Mouse (Mus musculus) kidney, postnatal 14 days (tissue): ENCODE measurements at regions not wholly inside any gene's neighbourhood (a gene's known extent, or its start where the extent isn't known, plus 50 kb on each side); places are given as distances from the start of the nearest gene placed in this dataset.
A peak's percentile ranks its signal among the peaks of the same experiment; 100 is the strongest.

Experiments
- DNase-seq: peaks from one replicate; pipeline ENCODE4 v3.0.0; 2022; ENCODE audit warnings: mixed read lengths

DNA sequence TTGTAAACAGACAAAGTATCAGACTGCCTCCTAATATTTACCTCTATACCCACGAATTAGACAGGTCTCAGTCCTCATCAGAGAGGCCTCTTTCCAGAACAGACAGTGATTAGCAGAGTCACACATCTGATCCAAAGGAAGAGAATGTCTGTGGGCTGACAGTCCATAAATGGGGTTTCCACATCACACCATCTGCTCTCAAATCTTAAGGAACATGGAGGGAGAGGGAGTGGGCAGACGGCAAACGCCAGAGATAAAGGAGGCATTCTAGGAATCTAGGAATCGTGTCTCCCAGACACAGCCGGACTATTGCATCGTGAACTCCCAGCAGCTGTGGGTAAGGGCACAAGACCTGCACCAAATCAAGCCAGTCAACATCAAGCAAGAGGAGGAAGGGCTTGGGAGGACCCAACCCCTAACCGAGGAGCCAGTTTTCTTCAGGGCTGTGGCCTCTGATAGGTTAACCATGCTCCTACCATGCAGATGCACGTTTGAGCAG lies 219.8 kb downstream of the Setd4 start:
- DNase-seq: no peak

DNA sequence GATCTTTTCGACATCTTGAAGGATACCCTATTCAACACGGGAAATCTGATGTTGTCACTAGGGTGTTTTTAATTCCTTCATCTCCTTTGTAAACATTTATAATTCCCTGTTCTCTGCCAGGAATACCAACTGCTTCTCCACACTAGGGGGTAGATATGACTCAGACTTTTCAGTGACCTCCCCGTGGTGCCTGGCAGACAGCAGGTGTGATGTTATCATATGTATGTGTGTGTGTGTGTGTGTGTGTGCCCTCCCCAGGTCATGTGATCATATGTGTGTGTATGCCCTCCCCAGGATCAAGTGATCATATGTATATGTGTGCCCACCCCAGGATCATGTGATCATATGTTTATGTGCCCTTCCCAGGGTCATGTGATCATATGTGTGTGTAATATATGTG lies 220.9 kb downstream of the Setd4 start:
- no peak for DNase-seq

DNA sequence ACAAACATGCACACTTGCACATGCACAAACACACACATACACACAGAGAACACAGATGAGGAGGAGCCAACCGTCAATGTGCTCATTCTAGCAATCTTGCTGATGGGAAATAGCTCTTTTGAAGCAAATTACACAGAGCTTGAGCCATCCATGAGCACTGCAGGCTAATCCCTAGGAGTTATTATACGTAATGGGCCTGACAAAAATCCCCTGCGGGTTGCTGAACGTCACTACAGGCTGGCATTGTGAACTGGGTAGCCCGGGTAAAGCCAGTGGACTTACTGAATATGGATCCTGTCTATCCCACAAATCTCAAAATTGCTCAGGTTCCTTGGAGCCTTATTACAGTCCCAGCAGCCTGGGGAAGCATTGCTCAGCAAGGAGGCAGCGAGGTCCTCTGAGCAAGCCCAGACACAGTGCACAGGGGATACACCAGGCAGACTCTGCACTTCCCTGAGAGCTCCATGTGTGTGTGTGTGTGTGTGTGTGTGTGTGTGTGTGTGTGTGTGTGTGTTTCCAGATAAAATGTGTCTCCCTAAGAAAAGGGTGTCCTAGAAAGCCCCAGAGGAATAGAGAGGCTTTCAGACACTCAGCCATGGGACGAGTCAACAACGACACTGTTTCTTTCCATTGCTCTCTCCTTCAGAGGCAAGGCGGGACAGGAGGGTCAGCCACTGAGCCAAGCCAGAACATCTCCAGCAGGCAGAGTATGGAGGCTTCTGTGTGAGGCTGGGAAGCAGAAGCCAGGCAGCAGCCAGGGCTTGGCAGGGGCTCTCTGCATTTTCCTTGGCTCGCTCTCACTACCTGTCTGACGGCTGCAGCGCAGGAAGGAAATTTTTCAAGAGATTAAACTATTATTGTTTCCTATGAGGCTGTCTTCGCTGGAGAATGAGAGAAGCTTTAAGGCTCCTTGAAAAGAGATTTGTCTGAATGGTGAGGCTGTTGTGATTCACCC lies 222.9 kb downstream of the Setd4 start:
- no peak for DNase-seq

DNA sequence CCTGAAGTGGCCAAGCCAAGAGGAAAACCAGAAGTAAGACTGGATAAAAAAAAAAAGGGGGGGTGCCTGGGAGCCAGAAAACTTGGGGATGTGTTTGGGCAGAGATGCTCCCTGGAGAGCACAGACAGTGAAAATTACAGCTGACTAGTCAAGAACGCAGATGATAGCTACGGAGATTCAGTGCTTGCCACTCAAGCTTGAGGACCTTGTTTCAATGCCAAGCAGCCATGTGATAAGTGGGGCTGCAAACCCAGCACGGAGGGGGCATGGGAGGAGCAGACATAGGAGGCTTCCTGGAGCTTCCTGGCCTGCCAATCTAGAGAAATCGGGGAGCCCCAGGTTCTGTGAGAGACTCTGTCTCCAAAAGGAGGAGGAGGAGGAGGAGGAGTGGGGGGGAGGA lies 223.7 kb downstream of the Setd4 start:
- DNase-seq: no peak

DNA sequence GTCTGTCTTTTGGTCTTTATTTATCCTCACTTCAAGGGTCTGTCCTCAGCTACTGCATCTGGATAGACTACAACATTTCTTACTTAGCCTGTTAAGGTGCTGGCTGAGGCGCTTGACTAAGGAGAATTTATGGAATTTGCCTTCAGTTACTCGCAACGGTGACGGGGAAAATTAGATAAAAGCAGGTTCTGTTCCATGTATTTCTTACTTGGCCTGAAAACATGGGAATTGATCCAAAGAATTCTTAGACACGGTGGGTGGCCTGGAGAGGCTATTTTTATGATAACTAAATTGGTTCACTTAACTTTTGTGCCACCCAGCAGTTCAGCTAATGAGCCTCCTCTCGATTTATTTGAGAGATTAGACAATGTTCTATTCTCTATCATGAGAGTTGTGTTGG lies 224.3 kb downstream of the Setd4 start:
- no peak for DNase-seq

DNA sequence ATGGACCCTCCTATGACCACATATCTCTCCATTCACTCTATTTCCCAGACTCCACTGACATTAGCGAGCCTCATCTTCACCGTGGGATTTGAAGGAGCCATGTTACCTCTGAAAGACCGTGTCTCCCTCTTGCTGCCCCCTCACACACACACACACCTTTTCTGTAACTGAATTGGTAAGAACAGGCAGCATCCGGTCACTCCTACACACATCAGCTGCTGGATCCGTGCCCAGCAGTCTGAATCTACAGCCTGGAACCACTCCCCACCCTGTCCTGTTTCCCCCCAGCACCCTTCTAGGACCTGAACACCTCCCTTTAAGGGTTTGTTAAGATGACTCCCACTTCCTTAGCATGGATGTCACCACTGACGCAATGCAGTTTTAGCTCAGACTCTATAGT lies 229.2 kb downstream of the Setd4 start:
- peak; percentile 59 for DNase-seq

DNA sequence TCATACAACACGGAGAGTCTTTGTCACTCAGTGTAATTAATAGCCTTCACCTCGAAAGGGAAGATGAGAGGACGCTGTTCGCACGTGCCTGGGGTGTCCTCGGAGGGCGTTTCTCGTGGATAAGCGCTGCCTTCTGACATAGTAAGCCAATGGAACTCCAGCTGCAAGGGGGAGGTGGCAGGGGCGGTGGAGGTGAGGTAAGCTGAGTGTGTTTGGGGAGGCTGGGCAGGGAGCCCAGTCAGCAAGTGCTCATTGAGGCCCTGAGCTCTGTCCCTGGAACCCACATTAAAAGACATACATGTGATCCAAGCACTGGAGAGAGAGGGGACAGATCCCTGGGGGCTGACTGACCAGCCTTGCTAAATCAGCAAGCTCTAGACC lies 234.1 kb downstream of the Setd4 start:
- no peak for DNase-seq

DNA sequence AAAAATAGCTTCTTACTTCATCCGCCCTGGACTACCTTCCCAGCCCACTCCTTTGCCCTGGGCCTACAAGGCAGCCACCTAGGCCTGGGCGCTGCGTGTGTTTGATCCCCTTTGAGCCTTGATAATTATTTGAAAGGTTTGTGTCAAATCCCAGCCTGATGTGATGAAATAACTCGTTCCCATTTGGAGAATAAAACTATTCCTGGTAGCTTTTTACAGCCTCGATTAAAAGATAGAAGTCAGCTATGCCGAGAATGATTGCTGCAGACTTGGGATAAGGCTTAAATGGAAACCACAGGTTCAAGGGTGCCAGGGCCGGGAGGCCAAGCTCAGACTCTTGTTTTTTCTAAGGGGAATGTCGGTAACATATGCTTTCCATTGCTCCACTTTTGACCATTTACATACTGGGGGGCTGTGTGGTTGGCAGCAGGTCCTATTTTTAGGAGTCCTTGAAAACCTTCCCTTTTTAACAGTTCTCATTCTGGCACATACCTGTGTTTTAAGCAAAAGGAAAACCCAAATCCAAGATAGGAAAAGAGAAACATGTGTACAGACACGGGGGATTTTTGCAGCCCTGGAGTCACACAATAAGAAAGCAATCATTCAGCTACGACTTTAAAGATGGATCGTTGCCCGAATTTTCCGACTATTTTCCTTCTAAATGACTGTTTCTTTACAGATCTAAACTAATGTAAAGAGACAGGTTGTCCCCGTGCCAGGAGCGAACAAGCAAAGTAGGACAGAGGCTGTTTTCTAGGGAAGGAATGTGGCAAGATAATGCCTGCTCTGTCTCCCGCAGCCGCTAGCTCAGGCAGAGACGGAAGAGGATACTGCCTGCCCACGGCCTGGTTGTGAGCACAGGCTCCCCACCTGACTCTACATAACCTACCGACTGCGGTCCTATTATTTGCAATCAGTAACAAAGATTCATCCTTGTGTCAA lies 234.8 kb downstream of the Setd4 start:
- no peak for DNase-seq

DNA sequence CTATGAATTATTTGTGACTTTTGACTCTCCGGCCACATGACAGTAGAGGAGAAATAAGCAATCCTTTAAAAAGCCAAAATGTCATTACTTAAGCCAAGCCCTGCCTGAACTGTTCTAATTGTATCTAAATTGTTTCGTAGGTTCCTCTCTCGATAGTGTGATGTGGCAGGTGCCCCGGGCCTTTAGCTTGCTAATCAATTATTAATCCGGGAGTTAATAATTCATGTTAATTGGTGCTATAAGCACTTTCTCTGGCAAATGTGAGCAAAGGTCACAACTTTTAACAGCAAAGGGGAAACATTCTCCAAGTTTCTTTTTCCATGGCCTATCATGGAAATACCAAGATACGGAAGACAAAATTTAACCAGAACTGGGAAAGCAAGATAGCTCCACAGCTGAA lies 235.9 kb downstream of the Setd4 start:
- DNase-seq: peak; percentile 58

DNA sequence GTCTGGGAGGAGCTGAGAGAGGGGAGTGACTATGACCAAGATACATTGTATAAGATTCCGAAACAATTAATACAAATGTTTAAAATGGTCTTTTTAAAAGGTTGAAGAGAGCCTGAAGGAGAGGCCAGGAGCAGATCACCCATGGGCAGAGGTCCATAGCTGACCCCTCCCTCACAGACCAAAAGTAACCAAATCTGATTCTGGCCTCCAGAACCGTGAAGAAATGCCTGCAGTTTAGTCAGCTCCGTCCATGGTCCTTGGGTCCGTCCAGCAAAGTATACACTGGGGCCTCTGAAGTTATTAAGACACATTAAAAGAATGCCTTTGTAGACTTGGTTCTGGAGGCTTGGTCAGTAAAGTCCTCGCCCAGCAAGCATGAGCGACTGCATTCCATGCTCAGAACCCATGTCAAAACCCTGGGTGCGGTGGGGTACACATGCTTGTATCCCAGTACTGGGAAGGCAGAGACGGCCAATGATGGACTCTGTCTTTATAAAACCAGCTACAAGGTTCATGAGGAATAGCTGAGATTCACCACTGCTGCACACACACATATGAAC lies 236.5 kb downstream of the Setd4 start:
- peak; percentile 41 for DNase-seq

DNA sequence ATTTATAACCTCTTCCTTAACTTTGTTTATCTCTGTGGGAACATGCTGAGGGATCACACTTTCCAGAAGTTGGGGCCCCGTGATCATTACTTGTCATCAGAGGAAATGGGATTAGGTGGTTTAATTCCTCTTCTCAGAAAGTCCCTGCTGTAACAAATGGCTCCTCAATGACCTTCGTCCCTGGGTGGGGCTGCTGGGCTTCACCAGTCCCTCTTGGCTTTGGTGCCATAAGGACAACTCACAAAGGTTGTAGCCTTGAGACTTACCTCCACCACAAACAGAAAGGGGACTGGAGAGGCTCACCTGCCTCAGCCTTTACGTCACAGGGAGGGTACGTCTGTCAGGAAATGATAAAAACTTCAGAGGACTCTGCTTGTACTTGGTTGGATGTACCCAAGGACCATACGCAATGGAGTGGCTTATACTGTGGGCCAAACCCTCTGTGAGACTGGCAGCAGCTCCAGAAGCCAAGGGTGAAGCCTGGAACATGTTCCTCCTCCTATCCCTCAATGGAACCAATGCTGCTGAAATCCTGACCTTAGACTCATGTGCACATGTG lies 237.4 kb downstream of the Setd4 start:
- DNase-seq: no peak

DNA sequence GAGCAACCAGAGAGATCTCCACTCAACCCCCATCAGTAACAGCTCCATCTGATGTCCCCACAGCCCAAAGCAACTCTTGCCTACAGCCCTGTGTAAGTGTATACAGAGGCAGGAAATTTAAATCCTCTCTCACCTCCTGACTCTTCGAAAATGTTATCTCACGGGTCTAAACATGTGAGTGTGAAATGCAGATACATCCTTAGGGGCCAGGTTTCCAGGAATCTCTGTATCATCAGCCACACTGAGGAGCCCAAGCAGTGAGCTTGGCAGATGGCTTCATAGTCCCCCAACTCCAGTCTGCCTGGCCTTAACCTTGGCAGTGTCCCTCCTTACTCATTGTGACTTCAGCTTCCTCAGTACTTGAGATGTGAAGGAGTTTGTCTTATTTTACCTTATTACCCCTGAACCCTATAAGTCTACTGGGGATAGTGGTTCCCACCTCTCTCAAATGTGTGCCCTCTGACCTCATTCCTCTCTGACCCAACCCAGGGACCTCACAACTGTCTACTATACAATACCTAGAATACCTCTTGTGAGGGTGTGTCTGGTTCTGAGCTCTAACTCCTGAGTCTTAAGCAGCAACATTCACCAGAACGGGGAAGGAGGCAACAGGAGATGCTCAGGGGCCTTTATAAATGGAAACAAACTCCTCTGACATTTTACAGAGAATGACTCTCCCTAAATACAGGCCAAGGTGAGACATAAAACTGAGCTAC lies 238.5 kb downstream of the Setd4 start:
- DNase-seq: no peak

DNA sequence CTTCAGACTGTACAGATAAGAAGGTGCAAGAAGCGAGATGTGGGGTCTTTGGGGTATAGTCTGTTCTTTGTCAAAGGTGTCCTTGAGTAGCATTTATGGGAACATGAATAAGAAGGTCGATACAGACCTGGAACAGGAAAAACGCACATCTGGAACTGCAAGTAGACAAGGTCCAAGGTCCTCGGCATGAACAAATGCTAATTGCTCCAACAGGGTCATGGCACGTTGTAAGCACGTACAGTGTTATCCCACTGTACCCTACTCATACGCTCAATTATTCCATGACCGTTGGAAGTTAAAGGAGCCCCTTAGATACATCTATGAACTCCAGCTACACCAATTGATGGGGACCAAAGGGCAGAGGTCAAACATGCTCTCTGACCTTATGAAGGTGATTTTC lies 244.1 kb downstream of the Setd4 start:
- no peak for DNase-seq

DNA sequence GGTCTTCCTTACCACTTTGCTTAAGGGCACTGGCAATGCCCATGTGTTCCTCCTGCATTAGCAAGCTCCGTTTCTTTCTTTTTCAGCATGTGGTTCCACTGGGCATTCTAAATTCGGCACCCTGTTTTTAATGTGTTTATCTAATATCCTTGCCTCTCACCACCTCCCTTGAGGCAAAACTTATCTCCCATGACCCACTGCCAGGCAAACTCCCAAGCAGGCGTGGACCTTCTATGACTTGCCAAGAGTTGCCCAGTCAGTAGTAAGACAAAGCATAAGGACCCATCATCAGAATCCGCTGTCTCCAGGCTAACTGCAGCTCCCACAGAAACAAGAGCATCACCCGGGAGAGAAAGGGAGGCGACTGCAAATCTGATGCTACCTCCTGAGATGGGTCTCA lies 245.2 kb downstream of the Setd4 start:
- DNase-seq: no peak

DNA sequence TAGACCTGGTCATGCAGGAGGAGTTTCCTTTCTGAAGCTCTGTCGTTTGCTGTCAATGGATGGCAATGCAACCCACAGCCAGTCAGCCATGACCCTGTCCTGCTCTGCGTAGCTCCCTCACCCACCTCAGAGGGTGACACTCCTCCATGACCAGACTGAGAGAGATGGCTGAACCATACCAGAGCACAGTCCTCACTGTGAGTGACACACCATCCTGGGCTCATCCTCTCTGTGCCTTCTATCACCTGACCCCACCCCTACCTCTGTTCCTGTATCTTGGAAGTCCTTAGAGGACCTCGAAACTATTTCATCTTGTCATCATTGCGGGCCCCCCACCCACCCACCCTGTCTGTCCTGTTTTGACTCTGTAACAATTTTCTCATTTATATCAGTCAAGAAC lies 245.7 kb downstream of the Setd4 start:
- DNase-seq: no peak

DNA sequence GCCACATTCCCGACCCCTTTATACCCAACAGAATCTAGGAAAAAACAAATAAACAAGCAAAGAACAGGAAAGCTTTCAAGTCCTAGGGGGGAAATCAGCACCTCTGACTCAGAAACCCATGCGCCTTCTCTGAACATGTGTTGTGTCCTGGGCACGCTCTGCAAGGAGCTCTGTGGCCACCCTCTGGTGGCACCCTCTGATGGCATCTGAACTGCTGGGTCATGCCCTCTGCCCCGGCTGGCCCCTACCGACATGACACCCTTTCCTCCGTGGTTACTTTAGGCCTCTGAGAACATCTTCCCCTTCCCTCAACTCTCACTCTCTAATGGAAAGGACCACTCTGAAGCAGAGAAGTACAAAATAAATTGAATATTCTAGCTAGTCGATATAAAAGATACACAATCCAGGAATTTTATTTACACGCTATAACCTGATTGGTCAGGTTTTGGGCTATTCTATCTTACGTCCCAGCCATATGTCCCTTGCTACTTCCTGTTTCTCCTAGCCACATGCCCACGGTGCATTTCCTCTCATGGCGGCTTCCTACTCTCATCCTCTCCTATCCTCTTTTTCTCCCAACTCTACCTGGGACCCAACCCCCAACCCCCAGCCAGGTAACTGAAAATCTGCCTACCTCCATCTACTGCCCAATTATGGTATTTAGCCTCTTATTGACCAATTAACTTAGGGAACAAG lies 248.5 kb downstream of the Setd4 start:
- no peak for DNase-seq

DNA sequence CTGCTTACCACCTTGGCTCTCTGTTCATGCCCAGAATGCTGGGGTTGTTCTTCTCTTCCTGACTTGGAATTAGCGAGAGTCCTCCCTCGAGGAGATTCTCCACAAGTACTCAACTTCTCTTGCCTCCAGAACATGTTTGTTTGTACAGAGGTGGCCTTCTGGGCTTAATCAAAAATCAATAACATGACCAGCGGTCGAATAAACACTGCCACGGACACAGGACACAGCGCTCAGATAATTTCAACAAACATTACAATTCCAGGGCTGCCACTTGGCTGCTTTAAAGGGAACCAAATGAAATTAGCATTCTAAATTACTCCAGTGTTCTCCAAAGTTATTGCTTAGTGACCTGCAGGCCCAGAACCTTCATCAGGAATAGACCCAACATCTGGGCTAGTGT lies 249.9 kb downstream of the Setd4 start:
- DNase-seq: no peak

DNA sequence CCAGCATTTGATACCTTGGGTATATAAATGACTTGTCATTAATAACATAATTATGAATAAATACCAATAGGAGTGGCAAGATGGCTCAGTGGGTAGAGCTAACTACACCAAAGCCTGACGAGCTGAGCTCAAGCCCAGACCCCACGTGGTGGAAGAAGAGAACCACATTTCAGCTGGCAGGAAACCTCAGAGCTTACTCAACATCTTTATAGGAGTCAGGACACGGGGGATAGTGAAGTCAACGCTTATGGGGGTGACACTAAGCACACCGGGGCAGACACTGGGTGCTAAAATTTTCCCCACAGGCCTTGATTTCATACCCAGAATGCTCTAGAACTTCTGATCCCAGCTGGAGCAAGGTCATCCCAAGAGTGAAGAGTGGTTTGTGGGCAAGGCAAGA lies 259.3 kb downstream of the Setd4 start:
- no peak for DNase-seq

DNA sequence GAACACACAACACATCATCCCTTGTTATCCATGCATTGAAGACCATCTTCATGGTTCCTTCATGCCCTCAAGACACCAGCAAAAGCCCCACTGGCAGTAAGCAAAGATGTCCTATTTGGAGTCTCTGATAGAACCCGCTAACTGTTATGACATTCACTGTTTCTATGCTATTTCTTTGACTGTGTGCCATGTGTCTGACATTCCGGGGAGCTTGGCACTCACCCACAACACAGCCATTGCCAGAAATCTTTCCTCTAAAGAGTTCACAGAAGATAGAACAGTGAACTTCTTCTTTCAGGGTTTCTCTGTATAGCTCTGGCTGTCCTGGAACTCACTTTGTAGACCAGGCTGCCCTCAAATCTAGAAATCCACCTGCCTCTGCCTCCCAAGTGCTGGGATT lies 261.2 kb downstream of the Setd4 start:
- DNase-seq: no peak

DNA sequence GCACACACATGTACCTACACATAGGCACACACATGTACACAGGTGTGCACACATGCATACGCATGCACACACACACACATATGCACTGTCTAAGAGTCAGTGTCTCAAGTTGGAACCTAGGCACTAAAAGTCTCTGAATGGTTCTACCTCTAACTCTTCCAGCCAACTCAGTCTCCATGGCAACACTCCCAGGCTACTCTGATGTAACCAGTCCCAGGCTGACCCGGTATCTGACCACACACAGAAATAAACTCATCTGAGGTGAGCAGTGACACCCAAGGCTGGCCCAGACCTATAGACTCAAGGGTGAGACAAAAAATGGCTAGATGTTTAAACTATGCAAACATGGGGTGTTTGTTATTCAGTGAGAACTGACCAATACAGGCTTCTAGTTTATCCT lies 262.1 kb downstream of the Setd4 start:
- no peak for DNase-seq

DNA sequence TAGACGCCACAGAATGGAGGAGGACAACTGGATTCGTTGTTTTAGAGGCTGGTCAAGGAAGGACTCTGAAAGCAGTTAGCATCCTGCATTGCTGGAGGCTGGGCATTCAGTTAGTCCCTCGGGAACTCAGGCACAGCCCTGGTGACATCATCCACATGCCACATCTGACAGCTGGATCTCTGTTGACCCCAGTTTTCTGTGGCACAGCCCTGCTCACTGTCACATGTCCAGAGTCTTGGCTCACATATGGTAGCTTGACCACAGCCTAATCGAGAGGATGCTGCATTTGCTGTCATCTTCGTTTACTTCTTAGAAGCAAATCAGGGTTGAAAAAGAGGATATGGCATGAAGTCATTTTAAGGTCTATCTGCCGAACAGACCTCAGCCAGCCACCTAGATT lies 265.1 kb downstream of the Setd4 start:
- DNase-seq: no peak
